Mouse (Mus musculus) embryonic facial prominence, embryonic 14.5 days (tissue): ENCODE measurements around the gene Sema4a. TPM values are rescaled to one million over a fixed set of nuclear protein-coding genes. Genes with fewer than 3 reads are reported as not detected.

ENCODE experiments used
- ATAC-seq: fragments of 200-750 bp; cut with Nextera tagmentation; 2 replicates; pipeline ENCODE4 v1.8.0; 2017; ENCODE audit warnings: low read depth, moderate number of reproducible peaks, moderate TSS enrichment
- DNase-seq: peaks from one replicate; pipeline ENCODE4 v3.0.0-alpha.2; 2015; ENCODE audit warnings: low spot score
- H3K27ac ChIP-seq: fragments of 300-500 bp; sonication (generic); replicated peaks from 2 replicates; pipeline ENCODE4 v1.5.1; 2014; ENCODE audit warnings: low read depth, mild to moderate bottlenecking, low read length, moderate library complexity
- H3K27me3 ChIP-seq: fragments of 300-500 bp; sonication (generic); replicated peaks from 2 replicates; pipeline ENCODE4 v1.6.1; 2014; ENCODE audit warnings: low read length; ENCODE audit not compliant: control insufficient read depth, insufficient read depth
- H3K36me3 ChIP-seq: fragments of 300-500 bp; sonication (generic); 2 replicates; pipeline ENCODE4 v1.6.1; 2014; ENCODE audit warnings: low read length, mixed read lengths; ENCODE audit not compliant: control insufficient read depth, insufficient read depth
- H3K4me1 ChIP-seq: fragments of 300-500 bp; sonication (generic); 2 replicates; pipeline ENCODE4 v1.6.1; 2014; ENCODE audit warnings: antibody characterized with exemption, low read length; ENCODE audit not compliant: control insufficient read depth, insufficient read depth
- H3K4me2 ChIP-seq: fragments of 300-500 bp; sonication (generic); 2 replicates; pipeline ENCODE4 v1.6.1; 2014; ENCODE audit warnings: low read depth, mild to moderate bottlenecking, low read length, moderate library complexity, mixed read lengths
- H3K4me3 ChIP-seq: fragments of 300-500 bp; sonication (generic); 2 replicates; pipeline ENCODE4 v1.5.1; 2014; ENCODE audit warnings: low read depth, mild to moderate bottlenecking, low read length
- H3K9ac ChIP-seq: fragments of 300-500 bp; sonication (generic); 2 replicates; pipeline ENCODE4 v1.6.1; 2014; ENCODE audit warnings: low read depth, mild to moderate bottlenecking, low read length, moderate library complexity, mixed read lengths
- H3K9me3 ChIP-seq: fragments of 300-500 bp; sonication (generic); 2 replicates; pipeline ENCODE4 v1.6.1; 2016; ENCODE audit warnings: low read length; ENCODE audit not compliant: control insufficient read depth
- WGBS: fragments of 180-500 bp; shearing (Covaris S2); extraction: QIAGEN DNeasy Blood & Tissue Kit; methylation state at CpG from one replicate; pipeline ENCODE4 v1.1.7; 2014; 5-methylcytosine and 5-hydroxymethylcytosine counted together
- polyA plus RNA-seq: library from polyadenylated mRNA; unstranded; fragments of >200 nt; fragmentation: Nextera tagmentation; extraction: Ambion mirVana; gene quantifications from 2 replicates; pipeline ENCODE4 v1.2.1, GENCODE M21; 2014

The Sema4a gene
- polyA plus RNA-seq, 1 experiment from 2014 or later: 9.5 TPM

DNA sequence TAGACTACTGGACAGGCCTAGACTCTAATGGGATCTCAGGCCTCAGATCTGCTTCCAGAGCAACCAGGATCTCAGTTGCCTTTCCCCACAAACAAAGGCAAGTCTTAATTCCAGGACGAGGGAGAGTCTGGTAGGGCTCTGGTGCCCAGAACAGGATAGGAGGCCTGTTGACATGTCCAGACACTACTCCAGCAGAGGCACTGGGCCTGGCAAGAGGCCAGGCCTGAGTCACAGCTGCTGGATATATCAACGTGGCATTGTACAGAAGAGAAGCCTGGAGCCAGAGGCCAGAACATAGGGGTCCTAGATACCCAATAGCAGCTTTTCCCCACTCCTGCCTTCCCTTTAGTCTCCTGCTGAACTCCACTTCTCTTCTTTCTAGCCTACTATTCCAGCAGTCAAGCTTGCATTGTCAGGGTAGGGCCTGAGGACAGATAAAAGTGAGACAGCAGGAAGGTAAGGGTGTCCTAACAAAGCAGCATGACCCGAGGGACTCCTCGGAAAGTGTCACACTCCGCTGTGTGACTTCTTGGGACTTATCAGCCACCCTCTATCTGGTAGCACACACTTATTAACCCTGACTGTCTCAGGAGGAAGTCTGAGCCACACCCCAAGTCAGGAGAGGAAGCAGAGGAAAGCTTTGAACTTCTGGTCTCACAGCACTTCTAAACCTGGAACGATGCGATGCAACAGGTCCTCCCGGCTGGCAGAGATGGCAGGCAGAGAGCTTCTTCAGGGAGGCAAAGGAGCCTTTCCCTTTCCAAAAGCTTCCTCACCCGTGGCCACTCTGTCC, 34.0 kb upstream of the Sema4a start:
- peak overlapping the region; percentile 5; the same call in 1 of the 2 replicates for H3K4me2 ChIP-seq
- ATAC-seq: 0 out of 2 replicates have a peak, but pooled peaks have one; percentile 7
- peak; percentile 89 for DNase-seq
- H3K4me1 ChIP-seq: peaks cover 54% of the 10 kb centered on the region
- peak overlapping the region; percentile 35 for H3K9ac ChIP-seq
- H3K27me3 ChIP-seq: no peaks in the 10 kb centered on the region
- H3K27ac ChIP-seq: peak overlapping the region; percentile 94
- WGBS: 63% methylated on average over 9 of the region's 9 CpGs
- H3K4me3 ChIP-seq: no peak overlapping the region
- no peaks in the 10 kb centered on the region for H3K9me3 ChIP-seq
- peaks cover 36% of the 10 kb centered on the region for H3K36me3 ChIP-seq

DNA sequence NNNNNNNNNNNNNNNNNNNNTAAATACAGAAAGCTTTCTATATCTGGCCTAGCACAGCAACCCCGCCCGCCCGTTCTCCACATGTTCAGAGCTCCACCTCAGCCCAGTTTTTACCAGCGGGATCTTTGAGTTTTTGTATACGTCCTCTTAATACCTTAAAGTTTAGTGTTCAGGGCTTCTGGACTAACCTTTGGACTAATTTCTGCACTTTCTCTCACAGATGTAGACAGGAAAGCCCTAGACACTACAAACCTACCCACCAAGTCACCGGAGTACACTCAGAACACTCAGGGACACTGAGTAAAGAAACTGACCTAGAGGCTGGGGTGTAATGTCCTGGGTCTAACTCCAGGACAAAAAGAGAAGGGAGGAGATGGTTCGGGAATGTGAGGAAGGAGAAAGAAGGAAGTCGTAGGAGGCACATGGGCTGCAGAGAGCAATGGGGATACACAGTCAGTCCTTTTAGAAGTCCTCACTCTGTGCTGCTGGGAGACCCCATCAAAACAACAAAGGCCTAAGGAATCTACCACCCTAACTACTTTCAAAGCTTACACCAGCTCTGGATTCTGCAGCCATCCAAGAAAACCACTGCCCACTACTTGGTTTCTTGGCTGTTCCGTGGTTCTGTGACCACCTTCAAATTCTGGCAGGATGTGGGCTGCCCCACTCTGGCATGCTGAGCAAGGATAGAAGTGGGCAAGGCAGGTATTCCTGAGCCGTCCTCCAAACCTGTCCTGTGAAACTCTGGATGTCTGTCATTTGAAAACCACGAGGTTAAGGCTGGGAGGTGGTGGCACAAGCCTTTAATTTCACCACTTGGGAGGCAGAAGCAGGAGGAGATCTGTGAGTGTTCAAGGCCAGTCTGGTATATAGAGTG, 33.0 kb upstream of the Sema4a start:
- Histone ChIP-seq H3K36me3 (peaks cover 25% of the 10 kb centered on the region), H3K9ac (peak overlapping the region; percentile 69), H3K27me3 (no peaks in the 10 kb centered on the region), H3K9me3 (no peaks in the 10 kb centered on the region), H3K27ac (peak overlapping the region; percentile 94), H3K4me3 (peak overlapping the region; percentile 38), H3K4me2 (peak overlapping the region; percentile 86), H3K4me1 (peaks cover 61% of the 10 kb centered on the region)
- DNase-seq: no peak
- 71% methylated on average over 11 of the region's 11 CpGs for WGBS
- no peak for ATAC-seq

DNA sequence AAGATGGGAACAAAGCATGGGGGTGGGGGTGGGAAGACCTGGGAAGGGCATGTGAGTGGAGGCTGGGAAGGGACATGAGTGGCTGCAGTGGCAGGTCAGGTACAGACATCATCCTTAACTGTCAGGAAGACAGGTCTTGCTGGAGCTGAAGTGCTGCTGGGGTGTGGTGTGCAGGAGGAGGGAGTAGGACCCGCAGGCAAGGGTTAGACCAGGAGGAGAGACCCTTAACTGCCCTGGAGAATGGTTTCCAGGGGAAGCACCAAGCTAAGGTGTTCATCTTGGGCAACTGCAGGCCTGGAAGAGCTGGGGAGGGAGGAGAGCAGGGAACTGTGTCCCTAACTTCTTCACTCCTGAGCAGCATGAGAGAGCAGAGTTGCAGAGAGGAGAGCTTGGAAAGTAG, 26.4 kb upstream of the Sema4a start:
- 91% methylated on average over 1 of the region's 1 CpGs for WGBS
- H3K9ac ChIP-seq: no peak overlapping the region
- peaks cover 58% of the 10 kb centered on the region for H3K36me3 ChIP-seq
- no peak overlapping the region for H3K27ac ChIP-seq
- H3K9me3 ChIP-seq: no peaks in the 10 kb centered on the region
- H3K4me1 ChIP-seq: peaks cover 36% of the 10 kb centered on the region
- H3K4me2 ChIP-seq: no peak overlapping the region
- ATAC-seq (no peak), DNase-seq (no peak)
- no peak overlapping the region for H3K4me3 ChIP-seq
- peaks cover 7% of the 10 kb centered on the region; the same call in 1 of the 2 replicates for H3K27me3 ChIP-seq

DNA sequence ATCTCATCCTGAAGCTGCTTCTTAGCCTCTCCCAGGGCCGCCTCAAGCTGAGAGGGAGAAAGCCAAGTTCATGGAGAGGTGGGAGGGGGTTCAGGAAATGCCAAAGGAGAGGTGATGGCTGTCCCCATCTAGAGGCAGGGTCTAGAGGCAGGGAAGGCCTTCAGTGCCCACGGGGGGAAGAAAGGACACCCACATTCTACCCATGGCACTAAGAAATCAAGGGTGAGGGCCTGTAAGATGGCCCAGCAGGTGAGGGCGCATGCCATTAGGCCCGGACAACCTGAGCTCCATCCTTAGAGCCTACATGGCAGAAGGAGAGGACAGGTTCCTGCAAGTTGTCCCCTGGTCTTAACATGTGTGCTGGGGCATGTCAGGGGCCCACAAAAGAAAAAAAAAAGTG, 25.9 kb upstream of the Sema4a start:
- Histone ChIP-seq H3K36me3 (peaks cover 63% of the 10 kb centered on the region), H3K4me3 (no peak overlapping the region), H3K4me1 (peaks cover 33% of the 10 kb centered on the region), H3K27me3 (peaks cover 7% of the 10 kb centered on the region; the same call in 1 of the 2 replicates), H3K9ac (no peak overlapping the region), H3K9me3 (no peaks in the 10 kb centered on the region), H3K27ac (no peak overlapping the region), H3K4me2 (no peak overlapping the region)
- WGBS: 78% methylated on average over 4 of the region's 4 CpGs
- no peak for ATAC-seq
- DNase-seq: no peak

DNA sequence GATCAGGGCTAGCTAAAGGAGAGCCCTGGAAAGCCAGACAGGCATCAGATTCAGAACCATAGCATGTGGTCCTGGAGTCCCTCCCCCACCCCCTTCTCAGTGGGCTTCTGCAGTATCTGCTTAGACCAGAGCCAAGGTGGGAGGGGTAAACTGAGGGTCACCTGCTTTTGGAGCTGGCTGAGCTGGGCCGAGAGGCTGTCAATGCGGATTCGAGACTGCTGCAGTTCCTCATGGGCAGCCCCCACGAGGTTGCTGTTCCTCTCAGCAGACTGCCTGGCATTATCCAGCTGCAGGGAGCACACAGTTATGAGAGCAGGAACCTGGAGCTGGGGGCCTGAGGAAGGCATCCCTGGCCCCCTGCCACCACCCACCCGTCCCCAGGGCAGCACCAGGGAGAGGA, 25.1 kb upstream of the Sema4a start:
- Histone ChIP-seq H3K27me3 (peaks cover 7% of the 10 kb centered on the region; the same call in 1 of the 2 replicates), H3K27ac (no peak overlapping the region)

DNA sequence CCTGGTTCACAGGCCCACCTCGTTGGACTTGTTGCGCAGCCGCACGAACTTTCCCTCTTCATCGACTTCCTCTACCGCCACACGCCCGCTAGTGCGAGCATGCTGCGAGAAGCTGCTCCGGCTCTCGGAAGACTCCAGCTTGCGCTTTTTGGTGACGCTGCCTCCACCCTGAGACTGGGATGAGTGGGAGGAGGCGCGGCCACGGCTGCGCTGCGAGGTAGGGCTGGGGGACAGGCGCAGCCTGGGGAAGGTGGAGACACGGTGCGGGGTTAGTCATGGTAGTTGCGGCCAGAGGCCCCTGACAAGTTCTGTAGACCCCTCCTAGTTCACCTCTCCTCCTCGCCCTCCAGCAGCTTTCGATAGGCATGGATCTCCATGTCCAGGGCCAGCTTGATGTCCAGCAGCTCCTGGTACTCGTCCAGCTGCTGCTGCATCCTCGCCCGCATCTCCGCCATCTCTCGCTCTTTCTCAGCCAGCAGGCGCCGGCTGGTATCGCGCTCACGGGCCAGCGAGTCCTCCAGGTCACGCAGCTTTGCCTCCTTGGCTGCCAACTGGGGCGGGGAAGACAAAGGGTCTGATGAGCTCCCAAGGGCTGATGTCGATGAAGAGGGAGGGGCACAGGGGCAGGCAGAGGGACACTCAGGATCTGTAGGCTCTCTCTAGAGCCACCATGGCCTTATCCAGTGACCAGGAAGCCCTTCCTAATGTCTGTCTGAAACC, 23.8 kb upstream of the Sema4a start:
- Histone ChIP-seq H3K27me3 (peaks cover 7% of the 10 kb centered on the region; the same call in 1 of the 2 replicates), H3K9ac (no peak overlapping the region), H3K9me3 (no peaks in the 10 kb centered on the region), H3K27ac (no peak overlapping the region), H3K4me3 (no peak overlapping the region), H3K4me2 (peak overlapping the region; percentile 16; the same call in 1 of the 2 replicates), H3K4me1 (peaks cover 18% of the 10 kb centered on the region), H3K36me3 (peaks cover 77% of the 10 kb centered on the region)
- DNase-seq: no peak
- no peak for ATAC-seq
- 32% methylated on average over 31 of the region's 39 CpGs for WGBS

More for the DNA sequence above, 25.1 kb upstream of the Sema4a start:
- Histone ChIP-seq H3K9me3 (no peaks in the 10 kb centered on the region), H3K9ac (no peak overlapping the region), H3K4me1 (peaks cover 30% of the 10 kb centered on the region), H3K4me3 (no peak overlapping the region), H3K36me3 (peaks cover 72% of the 10 kb centered on the region), H3K4me2 (no peak overlapping the region)
- 71% methylated on average over 5 of the region's 5 CpGs for WGBS
- no peak for ATAC-seq
- DNase-seq: no peak

DNA sequence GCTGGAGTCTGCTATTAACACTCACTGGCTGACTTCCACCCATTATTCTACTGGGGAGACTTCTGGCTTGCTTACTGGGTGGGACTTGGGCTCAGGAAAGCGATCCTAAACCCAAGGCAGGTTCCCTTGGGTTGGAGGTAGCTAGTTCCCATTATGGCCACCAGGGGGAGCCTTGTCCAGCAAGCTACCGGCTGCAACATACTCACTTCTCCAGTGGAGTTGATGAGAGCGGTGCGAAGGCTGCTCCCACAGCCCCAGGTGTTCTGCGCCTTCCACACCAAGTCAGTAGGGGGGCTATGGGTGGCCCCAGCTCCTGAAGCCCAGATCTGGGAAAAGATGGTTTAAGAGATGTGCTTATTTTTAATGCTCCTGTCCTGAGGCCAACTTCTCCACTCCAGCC, 22.6 kb upstream of the Sema4a start:
- peaks cover 77% of the 10 kb centered on the region for H3K36me3 ChIP-seq
- 13% methylated on average over 5 of the region's 5 CpGs for WGBS
- H3K4me3 ChIP-seq: no peak overlapping the region
- DNase-seq (peak; percentile 81), ATAC-seq (peak; percentile 54; the same call in 1 of the 2 replicates)
- H3K27ac ChIP-seq: no peak overlapping the region
- peaks cover 6% of the 10 kb centered on the region for H3K4me1 ChIP-seq
- no peaks in the 10 kb centered on the region for H3K9me3 ChIP-seq
- no peak overlapping the region for H3K9ac ChIP-seq
- H3K4me2 ChIP-seq: no peak overlapping the region
- peaks cover 7% of the 10 kb centered on the region; the same call in 1 of the 2 replicates for H3K27me3 ChIP-seq

DNA sequence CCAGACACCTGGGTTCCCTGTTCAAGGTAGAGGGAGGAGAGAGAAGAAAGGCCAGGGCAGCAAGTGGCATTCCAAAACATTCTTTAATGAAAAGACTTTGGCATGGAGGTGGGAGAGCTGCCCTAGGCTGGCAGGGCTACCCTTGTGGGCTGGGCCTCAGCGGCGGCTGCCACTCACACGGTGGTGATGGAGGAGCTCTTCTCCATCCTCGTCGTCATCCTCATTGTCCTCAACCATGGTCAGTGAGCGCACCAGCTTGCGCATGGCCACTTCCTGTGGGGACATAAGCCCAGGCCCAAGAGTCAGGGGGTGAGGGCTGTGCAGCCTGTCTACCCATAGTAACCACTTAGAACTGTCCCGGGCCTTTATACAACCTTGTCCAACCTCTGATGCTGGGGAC, 22.2 kb upstream of the Sema4a start:
- Histone ChIP-seq H3K27me3 (peaks cover 7% of the 10 kb centered on the region; the same call in 1 of the 2 replicates), H3K4me3 (no peak overlapping the region), H3K9me3 (no peaks in the 10 kb centered on the region), H3K27ac (no peak overlapping the region), H3K9ac (no peak overlapping the region), H3K4me2 (no peak overlapping the region), H3K4me1 (peaks cover 2% of the 10 kb centered on the region; the same call in 1 of the 2 replicates), H3K36me3 (peaks cover 76% of the 10 kb centered on the region)
- DNase-seq: no peak
- WGBS: 79% methylated on average over 8 of the region's 8 CpGs
- no peak for ATAC-seq
